Mouse (Mus musculus): ENCODE data around the gene Spats1.
A peak's percentile ranks its signal among the peaks of the same experiment; 100 is the strongest.

The Spats1 gene

GRCm38 (mm10) chr17:45474669-45475465 is at the start of gene Spats1:
Gene Spats1, minus strand, starts transcription at chr17:45475415.
- DNase-seq: peak; percentile 90

- DNase-seq: no peak
Measured at GRCm38 (mm10) chr17:45524961-45525360, 49.7 kb upstream of the Spats1 start.

GRCm38 (mm10) chr17:45523263-45523662 is 48.0 kb upstream of the Spats1 start, which contains the start of gene Tcte1:
Gene Tcte1, plus strand, starts transcription at chr17:45523434.
- no peak for DNase-seq

DNA sequence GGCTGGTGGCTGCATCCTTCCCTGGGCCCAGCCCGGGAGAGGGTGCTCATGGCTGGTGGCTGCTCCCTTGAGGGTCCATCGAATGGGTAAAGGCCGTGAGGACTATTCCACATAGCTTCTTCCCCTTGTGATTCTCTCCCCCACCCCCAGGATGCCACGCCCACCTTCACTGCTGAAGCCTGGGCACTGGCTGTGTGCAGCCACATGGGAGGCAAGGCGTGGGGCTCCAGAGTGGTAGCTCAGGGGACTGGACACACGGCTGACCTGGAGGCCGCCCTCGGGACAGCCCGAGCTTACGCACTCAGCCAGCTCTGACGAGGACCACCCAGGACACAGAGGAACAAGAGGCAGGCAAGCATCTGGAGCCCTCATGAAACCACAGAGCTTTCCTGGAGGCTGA is 44.9 kb upstream of the Spats1 start:
- DNase-seq: no peak

GRCm38 (mm10) chr17:45518766-45519475 is 43.7 kb upstream of the Spats1 start:
- no peak for DNase-seq

DNA sequence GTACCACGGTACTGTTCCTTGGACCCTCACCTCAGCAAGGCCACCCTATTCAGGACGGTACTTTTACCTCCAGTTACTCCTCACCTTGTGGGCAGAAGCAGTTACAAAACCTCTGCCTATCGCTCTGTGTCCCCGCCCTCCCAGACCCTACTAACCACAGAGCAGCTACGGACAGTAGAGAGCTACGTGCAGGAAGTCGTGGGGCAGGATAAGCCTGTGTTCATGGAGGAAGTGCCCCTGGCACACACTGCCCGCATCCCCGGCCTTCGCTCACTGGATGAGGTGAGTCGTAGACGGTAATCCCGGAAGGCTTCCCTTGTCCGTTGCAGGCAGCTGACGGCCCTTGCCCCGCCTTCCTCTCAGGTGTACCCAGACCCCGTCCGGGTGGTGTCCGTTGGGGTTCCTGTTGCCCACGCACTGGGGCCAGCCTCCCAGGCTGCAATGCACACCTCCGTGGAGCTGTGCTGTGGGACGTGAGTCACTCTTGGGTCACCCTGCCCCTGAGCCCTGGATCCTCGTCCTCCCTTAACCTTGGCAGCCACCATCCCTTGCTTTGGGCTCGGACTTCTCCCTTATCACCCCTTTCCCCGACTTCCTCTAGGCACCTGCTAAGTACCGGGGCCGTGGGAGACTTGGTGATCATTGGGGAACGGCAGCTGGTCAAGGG is 42.5 kb upstream of the Spats1 start:
- no peak for DNase-seq

DNA sequence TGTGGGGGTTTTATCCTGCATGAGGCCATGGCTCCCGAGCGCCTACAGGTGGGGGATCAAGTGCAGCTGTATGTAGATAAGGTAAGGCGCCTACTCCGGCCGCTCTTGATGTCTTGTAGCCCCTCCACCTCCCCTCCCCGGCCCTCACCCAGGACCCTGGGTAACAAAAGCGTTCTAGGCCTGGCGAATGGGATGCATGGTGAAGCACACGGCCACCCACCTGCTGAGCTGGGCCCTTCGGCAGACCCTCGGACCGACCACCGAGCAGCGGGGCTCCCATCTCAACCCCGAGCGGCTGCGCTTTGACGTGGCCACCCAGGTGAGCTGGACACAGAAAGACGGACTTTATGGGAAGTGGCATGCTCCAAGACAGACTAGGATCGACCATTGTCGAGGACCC is 41.9 kb upstream of the Spats1 start:
- DNase-seq: no peak

DNA sequence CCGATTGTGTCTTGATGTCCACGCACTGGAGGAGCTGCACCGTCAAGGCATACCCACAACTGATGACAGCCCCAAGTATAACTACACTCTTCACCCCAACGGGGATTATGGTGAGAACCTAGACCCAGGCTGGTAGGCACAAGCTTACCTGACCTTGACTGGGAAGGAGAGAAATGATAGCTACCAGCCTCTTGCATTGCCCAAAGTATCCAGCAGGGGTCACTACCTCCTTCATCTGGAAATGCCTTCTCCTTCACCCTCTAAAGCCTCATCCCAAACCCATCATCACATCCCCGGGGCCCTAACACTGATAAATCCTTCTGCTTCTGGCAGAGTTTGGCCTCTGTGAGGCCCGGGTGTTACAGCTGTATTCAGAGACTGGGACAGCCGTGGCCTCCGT is 41.3 kb upstream of the Spats1 start:
- DNase-seq: peak; percentile 56

GRCm38 (mm10) chr17:45515806-45516205 is 40.6 kb upstream of the Spats1 start:
- no peak for DNase-seq

- DNase-seq: no peak
Measured at GRCm38 (mm10) chr17:45515204-45515726, 40.0 kb upstream of the Spats1 start.

- DNase-seq: no peak
Measured at GRCm38 (mm10) chr17:45511757-45512156, 36.5 kb upstream of the Spats1 start.

DNA sequence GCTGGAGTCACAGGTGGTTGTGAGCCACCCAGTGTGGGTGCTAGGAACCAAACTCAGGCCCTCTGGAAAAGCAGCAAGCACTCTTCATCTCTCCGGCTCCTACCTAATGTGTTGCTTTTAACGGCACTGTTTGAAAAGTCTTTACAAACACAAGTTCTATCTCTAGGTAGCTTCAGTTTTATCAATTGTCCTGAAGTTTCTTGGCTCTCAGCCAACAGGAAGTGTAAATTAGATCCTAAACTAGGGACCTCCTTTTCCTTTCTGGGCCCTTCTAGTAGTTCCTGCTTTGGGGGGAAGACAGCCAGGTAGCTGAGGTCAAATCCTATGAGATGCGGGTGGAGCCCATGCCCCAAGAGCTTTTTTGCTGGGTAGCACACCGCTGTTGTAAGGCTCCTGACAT is 35.7 kb upstream of the Spats1 start:
- no peak for DNase-seq

DNA sequence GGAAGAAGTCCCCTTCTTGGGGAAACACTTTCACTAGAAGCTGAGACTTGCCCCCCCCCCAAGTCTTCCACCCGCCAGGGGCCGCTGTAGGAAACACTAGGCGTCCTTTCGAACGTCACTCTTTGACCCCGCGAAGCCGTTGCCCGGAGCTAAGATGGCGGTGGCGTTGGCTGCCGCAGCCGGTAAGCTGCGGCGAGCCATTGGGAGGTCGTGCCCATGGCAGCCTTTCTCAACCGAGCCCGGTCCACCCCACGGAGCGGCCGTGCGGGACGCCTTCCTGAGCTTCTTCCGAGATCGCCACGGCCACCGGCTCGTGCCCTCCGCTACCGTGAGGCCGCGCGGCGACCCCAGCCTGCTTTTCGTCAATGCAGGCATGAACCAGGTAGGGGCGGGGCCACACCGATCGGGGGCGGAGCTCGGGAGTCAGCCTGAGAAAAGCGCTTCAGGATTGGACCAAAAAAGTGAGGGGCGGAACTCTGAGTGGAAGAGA is 31.5 kb upstream of the Spats1 start, which contains the start of gene Aars2:
Gene Aars2, plus strand, starts transcription at position 142 of the 490 bp plus-strand sequence.
- DNase-seq: peak; percentile 91

- DNase-seq: no peak
Measured at GRCm38 (mm10) chr17:45505941-45506465, 30.8 kb upstream of the Spats1 start.

GRCm38 (mm10) chr17:45503301-45503973 is 28.2 kb upstream of the Spats1 start:
- DNase-seq: no peak

GRCm38 (mm10) chr17:45502324-45502723 is 27.1 kb upstream of the Spats1 start:
- DNase-seq: no peak

- no peak for DNase-seq
Measured at GRCm38 (mm10) chr17:45500981-45501380, 25.8 kb upstream of the Spats1 start.

DNA sequence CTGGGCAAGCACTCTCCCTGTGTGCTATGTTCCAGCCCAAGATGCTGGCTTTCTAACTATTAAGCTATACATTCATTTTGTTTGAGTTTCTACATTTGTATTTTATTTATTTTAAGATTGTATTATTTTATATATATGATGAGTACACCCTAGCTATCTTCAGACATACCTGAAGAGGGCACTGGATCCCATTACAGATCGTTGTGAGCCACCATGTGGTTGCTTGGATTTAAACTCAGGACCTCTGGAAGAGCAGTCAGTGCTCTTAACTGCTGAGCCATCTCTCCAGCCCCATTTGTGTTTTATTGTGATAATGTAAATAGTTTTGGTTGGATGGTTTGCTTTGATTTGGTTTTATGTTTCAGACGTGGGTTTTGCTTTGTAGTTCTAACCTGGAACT is 24.3 kb upstream of the Spats1 start:
- DNase-seq: no peak

DNA sequence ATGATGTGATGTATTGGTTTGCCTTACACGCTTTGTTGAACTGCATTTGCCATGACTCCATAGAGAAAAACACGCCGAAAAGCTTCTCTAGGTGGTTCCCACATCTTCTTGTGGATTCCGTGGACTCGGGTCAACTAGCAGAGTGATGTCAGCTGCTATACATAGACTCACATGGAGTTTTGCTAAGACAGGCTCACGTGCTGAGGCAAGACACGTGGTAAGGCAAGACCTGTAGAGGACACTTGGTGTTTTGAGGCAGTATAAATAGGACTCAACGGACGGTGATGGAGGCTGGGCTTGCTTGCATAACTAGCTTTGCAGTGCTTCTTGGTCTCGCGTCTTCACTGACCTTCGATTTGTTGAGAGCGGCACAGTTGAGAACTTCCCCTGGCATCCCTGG is 23.2 kb upstream of the Spats1 start:
- no peak for DNase-seq

GRCm38 (mm10) chr17:45495398-45495797 is 20.2 kb upstream of the Spats1 start:
- DNase-seq: no peak

GRCm38 (mm10) chr17:45490532-45491154 is 15.4 kb upstream of the Spats1 start:
- no peak for DNase-seq

DNA sequence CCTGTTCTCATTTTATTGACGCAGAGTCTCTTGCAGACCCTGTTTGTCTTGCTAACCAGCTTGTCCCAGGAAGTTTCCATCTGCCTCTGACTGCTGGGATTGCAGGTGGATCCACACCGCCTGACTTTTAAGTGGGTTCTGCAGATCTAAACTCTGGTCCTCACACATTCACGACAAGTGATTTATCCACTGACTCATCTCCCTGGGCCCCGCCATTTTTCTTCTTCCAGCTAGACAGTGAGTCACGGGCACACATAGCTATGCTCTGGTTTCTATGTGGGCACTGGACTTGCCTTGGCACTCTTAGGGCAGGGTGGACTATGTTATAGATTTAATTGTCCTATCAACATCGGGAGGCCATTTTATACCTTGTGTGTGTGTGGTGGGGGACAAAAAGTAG is 14.5 kb upstream of the Spats1 start:
- no peak for DNase-seq
